Mouse (Mus musculus) telencephalon, adult 2 months (tissue): ENCODE measurements around the gene Cyp2d11.
A peak's percentile ranks its signal among the peaks of the same experiment; 100 is the strongest.
"Not testable (repeated sequence)": the region's sequence is repeated elsewhere in the genome, so short reads cannot be mapped to it uniquely, and the experiment has no call there.

Source experiments
- DNase-seq: peaks from one replicate; pipeline ENCODE4 v3.0.0-alpha.2; 2011; ENCODE audit warnings: low read depth, low spot score

Cyp2d11 gene

DNA sequence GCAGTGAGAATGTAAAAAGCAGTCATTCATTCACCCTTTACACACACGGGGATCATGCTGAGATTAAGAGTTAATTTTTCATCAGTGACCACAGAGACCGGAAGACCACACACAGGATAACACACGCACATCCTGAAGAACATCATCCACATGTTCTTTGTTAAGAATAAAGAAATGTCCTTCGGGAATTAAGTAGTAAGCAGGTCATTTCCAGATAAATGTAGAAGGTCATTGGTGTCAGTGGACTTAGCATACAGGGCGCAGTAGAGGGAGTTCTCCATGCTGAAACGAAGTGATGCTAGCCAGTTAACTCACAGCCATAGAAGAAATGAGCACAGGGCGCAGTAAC lies 13.1 kb downstream of the Cyp2d11 start:
- no peak for DNase-seq

DNA sequence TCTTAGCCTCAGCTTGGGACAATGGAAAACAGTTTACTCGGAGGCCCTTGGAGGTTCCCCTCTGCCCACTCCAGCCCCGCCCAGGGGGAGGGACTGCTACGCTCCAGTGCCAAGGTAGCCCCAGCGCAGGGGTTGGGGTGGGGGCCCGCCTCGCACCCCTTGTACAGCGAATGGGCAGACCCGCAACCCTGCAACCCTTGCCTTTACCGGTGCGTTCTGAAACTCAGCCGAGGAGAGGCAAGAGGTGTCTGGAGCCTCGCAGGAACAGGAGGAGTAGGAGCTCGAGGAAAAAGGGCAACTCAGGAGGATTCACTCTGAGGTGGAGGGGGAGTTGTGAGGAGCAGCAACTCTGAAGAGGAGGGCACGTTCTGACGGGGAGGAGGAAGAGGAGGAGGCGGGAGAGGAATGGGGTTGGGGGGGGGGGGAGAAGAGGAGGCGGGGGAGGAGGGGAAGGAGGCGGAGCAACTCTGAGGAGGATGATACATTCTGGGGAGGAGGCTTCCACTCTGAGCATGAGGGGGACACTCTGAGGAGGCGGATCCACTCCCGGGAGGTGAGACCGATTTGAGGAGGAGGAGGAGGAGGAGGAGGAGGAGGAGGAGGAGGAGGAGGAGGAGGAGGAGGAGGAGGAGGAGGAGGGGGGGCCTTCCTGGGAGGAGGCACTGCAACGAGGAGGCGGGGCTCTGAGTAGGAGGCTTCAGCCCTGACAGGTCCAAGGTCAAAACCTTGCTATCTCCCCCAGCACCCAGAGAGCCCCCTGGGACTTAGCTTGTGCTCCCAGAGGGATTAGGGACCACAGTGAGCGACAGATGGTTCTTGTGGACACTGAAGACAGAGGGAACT lies 13.7 kb downstream of the Cyp2d11 start, which contains the start of gene Cyp2d22:
TSS of gene Cyp2d22 (minus strand) at position 390 of the 843 bp plus-strand sequence.
- DNase-seq: peak; percentile 6

DNA sequence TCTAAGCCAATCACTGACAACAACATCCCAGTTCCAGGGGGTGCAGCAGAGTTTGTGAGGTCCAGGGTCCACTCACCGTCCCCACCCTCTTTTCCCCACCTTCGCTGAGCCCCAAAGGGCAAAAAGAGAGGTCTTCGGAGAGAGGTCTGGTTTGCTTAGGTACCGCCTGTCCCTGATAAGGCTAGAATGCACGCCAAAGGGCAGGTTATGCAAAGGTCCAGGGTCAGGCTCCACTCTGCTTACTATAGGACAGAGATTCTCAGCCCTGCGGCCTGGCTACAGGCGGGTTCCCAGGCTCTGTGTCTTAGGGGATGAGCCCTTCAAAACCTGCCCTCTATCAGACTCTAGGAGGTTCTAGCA lies 14.3 kb downstream of the Cyp2d11 start:
- no peak for DNase-seq

DNA sequence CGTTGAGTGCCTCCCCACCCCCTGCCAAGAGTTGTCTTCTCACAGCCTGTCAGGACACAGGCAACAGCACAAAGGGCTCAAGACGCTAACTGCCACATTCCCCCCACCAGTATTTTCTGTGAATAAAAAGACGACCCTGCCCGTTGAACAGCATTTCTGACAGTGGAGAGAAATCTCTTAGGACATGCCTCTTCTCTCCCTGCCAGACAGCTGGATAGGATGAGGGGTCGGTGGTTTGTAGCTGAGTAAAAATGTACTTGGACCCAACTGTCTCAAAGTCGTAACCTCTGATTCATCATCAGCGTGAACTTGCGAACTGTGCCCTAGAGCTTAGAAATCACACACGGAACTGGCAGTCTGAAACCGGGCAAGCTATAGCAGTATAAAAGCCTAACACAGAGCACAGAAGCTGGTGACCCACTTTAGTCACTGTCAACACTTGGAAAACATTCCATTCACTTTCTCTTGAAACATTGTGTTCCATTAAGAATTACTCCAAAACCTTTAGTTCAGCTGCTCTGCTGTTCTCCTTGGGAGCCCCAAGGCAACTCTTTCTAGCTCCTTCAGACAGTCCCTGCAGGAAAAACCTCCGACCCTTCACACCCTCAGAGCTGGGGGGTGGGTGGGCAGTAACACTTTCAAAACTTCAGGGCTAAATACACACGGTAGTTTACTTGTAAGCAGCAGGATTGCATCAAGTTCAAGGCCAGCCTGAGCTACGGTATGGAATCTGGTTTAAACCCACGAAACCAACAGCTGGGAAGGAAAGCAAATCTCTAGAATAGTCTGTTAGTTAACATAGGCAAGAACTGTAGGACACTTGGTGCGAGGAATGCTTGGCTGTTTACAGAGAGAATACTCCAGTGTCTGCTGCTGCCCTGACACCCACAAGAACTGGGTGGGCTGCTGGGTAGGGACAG lies 15.3 kb downstream of the Cyp2d11 start:
- DNase-seq: no peak

DNA sequence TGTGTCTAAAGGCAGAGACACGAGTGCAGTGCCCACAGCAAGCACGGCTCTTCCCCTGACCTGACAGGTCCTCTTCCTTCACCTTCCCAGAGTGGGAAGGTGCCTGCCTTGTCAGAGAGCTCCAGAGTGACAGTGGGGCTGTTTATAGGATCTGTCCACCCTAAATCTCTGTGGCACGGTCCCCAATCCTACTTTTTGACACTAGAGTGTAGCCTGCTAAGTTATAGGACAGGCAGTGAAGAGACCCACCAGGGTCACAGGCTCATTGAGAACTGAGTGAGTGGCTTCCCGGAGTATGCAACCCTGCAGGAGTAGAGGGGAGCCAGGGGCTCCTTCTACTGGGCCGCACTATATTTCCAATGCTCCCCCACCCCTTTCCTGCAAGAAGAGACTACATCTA lies 16.1 kb downstream of the Cyp2d11 start:
- no peak for DNase-seq

DNA sequence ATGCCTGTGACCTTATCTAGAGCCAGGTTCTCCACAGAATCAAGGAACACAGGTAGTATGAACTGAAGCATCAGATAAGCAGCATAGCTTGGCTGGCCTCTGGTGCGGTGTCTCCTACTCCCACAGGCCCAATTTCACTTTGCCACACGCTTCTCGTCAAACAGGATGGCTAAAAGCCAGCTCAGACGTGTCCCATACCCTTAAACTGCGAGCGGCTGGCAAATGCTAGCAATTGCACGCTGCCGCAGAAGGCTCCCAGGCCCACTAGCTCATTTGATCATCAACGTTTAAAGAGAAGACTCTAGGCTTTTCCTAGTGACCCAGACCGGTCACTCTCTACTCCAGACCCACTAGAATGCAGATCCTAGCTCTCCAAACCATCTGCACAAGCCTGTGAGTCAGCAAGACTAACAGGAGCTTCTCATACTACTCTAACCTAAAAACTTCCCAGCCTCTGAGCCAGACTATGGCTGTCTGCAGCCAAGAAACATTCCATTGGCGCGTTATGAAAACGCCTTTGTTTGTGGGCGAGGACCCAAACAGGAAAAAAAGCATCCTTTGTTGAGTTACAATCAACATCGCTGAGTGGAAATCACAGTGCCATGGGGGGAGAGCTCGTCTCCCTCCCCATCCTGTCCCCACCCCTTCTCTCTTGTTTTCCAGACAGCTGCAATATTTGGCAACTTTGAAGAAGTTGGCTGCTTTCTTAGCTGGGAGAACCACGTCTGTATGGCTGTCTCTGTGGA lies 17.3 kb downstream of the Cyp2d11 start:
- peak; percentile 79 for DNase-seq

DNA sequence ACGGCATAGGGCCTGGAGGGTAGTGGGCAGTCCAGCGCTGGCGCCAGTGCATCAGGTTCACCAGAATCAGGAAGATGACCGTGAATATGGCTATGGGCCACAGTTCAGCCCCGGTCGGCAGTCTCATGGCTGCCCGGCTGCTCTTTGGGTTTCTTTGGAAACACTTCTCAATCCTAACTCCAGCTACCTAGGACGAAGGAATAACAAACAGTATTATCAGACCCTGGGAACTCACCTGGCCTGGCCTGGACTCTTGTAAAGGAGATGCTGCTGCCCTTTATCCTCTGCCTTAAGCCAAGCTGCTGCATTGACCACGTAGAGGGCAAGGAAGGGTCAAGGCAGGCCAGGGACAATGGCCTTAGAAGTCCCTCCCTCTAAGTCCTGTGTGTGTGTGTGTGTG lies 18.0 kb downstream of the Cyp2d11 start:
- no peak for DNase-seq

DNA sequence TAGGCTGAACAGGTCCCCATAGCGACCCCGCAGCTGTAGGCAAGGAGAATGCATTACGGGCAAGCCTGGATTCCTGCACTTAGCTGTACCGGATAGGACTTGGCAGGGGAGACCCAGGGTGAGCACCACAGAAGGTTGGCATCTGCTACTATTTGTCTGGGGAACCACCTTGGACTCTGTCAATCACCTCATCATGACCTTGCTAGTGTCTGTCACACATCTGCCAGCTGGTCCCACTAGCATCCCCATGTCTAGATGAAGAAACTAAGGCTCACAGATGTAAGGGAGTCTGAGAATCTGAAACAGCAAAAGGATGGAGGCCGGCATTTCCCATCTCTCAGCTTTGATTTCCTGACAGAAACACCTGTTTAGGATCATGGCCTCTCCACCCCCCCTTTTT lies 19.4 kb downstream of the Cyp2d11 start:
- DNase-seq: no peak

DNA sequence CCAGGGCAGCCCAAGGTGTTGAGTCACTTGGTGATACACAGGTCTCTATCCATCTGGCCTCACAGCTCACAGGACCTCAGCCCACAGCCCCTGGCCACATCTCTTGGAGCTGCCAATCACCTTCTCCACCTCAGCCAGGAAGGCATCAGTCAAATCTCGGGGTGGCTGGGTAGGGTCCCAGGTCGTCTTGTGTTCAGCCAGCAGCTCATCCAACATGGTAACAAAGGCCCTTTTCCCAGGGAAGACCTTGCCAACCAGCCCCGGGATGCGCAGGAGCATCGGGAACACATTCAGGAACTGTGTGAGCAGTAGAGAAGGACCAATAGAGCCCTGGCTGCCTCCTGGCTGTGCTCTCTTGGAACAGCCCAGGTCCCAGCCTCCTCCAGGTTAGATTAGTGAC lies 20.8 kb downstream of the Cyp2d11 start:
- DNase-seq: no peak

DNA sequence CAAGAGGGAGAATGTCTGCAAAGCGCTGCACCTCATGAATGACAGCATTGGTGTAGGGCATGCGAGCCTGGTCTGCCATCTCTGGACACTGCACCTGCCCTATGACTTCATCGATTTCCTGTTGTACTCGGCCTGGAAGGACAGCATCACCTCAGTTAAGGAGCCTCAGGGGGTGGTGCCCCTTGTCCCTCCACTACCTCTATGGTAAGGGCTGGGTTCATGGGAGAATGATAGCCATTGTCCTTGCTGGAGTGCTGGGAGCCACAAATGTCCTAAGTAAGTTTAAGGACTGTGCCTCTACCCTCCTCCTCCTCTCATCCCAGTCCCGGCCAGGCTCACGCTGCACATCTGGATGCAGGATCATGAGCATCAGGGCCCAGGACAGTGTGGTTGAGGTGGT lies 21.4 kb downstream of the Cyp2d11 start:
- DNase-seq: no peak

DNA sequence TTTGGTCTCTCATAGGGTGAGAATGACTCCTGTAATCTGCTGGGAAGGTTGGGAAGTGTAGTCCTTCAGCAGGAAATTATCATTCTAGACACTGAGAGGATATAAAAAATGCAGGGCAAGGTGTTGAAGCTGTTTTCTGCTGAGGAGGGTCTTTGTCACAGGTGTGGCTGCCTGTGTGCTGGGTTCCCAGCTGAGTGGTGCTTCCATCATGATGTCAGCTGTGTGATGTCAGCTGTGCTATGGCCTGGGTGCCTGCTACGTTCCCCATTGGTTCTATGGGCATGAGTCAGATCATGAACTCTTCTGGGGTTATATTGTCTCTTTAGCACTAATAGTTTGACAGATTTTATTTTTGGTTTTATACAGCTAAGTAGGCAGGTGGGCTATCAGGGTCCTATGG lies 25.0 kb downstream of the Cyp2d11 start:
- no peak for DNase-seq

DNA sequence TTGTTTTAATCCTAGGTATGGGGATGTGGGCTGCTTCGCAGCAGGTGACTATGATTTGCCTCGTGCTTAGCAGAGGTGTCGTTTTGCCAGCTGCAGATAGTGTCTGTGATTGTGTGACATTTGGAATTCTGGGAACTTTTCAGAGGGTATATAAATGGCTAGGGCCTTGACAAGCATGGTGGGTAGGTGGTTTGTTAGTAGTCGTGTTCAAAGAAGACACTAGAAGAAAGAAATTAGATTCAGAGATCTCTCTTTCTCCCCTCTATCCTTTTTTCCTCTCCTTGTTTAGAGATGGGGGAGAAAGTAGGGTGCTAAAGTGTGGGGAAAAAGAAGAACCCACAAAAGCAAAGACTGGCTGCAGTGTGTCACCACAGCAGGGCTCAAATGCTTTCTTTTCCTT lies 25.7 kb downstream of the Cyp2d11 start:
- no peak for DNase-seq

DNA sequence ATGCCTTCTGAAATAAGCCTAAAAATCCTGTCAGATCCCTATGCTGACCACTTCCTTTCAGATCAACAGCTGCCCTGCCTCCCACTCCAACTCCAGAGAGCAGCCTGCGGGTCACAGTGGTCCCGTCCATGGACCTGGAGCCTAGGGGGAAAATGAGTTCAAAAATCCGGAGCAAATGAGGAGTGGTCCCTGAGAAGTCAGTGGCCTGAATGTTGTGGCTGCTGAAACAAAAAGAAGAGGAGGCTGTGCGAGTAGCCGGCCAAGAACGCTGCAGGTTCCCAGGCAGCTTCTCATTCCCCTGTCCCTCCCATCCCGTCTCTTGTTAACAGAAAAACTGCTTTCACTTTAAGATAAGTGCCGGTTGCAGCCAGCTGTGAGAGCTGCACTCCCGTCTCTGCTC lies 29.3 kb downstream of the Cyp2d11 start:
- not testable (repeated sequence) for DNase-seq

DNA sequence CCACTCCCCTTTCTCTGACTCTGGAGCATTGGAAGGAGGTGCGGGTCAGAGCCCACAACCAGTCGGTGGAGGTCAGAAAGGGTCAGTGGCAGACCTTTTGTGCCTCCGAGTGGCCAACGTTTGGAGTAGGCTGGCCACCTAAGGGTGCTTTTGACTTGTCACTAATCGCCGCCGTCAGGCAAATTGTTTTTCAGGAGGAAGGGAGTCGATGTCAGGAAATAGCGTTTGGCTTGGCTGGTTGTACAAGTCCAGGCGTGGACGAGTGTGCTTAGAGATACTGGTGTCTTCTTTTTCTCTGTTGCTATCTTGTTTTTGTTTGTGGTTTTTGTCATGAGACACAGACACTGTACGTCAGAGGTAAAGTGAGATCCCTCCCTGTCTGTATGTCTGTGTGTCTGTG lies 30.0 kb downstream of the Cyp2d11 start:
- DNase-seq: not testable (repeated sequence)

DNA sequence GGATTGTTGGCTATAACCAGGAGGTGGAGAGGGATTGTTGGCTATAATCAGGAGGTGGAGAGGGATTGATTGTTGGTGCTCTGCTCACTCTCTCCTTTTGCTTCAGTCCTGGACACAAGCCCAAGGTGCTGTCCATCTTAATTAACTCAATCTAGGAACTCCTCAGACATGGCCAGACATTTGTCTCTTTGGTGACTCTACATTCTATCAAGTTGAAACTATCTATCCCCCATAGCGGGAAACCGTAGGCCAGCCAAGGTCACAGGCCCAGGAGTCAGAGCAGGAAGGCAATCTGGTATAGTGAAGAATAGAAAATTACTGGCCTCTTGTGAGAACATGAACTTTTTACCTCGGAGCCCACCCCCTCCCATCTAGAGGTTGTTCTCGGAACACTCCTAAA lies 31.6 kb downstream of the Cyp2d11 start:
- DNase-seq: no peak

DNA sequence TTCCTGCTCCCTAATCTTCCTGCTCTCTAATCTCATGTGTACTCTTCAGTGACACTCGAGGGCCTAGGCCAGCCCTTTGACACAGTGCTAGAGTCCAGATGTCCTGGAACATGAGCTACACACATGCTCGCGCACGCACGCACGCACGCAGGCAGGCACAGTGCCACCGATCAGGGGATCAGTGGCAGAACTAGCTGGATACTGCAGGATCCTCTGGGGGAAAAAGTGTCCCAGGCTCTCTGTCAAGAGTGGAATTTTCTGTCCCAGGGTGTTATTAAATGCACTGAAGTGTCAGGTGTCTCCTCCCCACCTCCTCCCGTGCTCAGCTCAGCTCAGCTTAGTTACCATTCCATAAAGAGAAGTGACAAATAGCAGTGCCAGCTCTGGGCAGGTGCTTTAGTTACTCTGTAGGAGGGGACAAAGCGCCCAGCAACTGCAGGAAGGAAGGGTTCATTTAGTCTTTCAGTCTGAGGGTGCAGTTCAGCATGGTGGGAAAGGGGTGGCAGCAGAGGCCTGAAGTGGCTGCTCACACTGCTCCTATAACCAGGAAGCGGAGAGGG lies 32.3 kb downstream of the Cyp2d11 start:
- no peak for DNase-seq

DNA sequence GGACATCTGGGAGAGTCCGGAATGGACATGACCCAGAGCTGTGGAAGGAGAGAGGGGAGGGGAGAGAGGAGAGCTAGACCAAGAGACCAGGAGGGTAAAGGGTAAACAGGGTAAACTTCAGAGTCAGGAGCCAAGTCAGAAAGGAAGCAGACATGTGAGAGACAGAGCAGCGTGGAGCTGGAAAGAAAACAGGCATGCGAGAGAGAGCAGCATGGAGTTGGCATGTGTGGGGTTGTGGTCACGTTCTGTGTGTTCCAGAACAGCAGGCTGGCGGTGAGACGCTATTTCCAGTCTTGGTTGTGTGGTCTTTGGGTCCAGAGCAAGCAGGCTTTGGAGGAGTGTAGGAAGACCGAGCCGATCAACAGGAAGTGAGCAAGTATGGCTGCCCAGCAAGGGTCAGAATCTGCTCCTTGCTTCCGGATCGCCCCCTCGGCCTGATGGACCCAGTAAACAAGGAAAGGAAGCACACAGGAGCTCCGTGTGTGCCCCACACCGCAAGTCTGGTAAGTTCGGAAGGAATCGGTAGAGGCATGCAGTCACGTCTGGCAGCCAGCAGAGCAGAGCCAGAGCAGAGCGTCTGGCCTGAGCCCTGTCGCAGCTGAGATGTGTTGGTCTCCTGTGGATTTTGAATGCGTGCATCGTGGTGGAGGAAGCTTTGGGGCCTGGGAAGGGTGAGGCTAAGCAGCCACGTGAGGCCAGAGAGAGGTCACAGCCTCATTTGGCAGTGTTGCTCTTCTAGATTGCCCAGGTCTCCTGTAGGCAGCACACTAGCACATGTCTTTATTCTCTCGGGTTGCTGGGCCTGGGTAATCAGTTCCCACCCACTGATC lies 35.2 kb downstream of the Cyp2d11 start:
- DNase-seq: no peak

DNA sequence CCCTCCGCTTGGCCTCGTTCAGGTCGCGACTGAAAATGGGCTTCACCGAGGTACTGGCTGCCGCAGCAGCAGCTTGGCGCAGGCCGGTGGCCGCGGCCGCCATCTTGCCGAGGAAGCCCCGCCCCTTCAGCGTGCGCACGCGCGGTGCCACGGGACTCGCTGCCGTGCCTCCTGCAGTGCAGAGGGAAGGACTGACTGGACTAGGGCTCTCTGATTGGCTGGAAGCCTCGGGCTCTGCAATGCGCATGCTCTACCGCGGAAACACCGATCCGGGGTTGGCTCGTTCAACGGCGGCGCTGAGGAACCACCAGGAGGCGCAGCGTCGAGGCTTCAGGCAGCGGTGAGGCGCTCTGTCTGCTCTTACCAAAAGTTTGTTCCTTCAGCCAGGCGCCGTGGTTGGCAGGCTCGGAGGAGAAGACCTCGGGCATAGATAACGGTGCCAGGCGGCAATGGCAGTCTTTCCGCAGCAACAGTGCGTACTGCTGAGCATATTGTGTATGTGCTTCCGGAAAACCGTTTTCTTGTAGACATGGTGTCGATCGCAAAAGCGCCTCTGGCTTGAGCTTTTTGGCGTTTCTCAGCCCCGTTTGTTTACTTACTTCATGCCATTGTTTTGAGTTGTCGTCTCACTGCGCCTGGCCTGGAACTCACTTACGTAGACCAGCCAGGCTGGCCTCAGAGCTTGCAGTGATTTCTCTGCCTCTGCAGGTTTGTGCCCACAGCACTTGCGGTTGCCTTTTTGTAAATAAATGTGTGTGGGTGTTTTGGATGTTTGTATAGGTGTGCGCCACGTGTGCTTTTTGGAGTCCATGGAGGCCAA lies 39.5 kb downstream of the Cyp2d11 start, which contains the start of gene Ndufa6:
TSS of gene Ndufa6 (minus strand) at position 197 of the 820 bp plus-strand sequence.
- peak; percentile 98 for DNase-seq

DNA sequence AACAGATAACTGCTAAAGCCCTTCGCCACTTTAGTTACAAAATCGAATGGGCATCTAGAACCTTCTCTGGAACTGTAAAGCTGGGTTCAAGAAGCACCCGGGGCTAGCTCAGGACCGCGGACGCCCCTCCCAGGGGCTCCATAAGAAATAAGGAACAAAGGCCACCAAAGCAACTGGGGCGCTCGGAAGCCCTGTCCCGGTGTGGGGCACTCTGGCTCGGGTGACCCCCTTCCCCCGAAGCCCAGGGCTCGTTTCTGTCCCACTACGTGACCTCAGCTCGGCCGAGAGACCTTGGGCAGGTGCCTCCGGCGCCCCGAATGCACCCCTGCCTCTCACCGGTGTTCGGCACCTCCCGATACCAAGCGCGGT lies 40.1 kb downstream of the Cyp2d11 start:
- DNase-seq: no peak
